Mouse (Mus musculus) large intestine, adult 2 months (tissue): ENCODE results near the gene 2210408I21Rik. TPM values are rescaled to one million over a fixed set of nuclear protein-coding genes. Genes with fewer than 3 reads are reported as not detected.
"Not testable (repeated sequence)": the region's sequence is repeated elsewhere in the genome, so short reads cannot be mapped to it uniquely, and the experiment has no call there.

ENCODE experiments used
- DNase-seq: peaks from one replicate; pipeline ENCODE4 v3.0.0-alpha.2; 2012; ENCODE audit warnings: low read depth, low spot score
- WGBS: fragments of 180-500 bp; shearing (Covaris S2); methylation state at CpG from one replicate; pipeline ENCODE4 v1.1.7; 2018; 5-methylcytosine and 5-hydroxymethylcytosine counted together
- polyA plus RNA-seq: library from polyadenylated mRNA; depleted of rRNA; stranded (reverse); fragments of >200 nt; gene quantifications from 2 replicates; pipeline ENCODE4 v1.2.3, GENCODE M21; 2012; rRNA removed

2210408I21Rik gene
- polyA plus RNA-seq, result 0.17 and 0.33 TPM in 2 replicates

GRCm38 (mm10) chr13:77134931-77135620, at the start of gene 2210408I21Rik, which contains the start of gene Slf1:
TSS of gene 2210408I21Rik (plus strand) at chr13:77135540.
TSS of gene Slf1 (minus strand) at chr13:77135473.
- WGBS, result under 1% methylated on average over 65 of the region's 65 CpGs
- DNase-seq, result peak; percentile 70

DNA sequence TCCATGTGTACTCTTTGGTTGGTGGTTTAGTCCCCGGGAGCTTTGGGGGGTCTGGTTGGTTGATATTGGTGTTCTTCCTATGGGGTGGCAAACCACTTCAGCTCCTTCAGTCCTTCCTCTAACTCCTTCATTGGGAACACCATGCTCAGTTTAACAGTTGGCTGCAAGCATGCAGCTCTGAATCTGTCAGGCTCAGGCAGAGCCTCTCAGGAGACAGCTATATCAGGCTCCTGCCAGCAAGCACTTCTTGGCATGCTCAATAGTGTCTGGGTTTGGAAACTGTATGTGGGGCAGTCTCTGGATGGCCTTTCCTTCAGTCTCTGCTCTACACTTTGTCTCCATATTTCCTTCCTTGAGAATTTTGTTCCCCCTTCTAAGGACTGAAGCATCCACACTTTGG, 42.5 kb upstream of the 2210408I21Rik start:
- not testable (repeated sequence) for DNase-seq
- 96% methylated on average over 1 of the region's 1 CpGs for WGBS

DNA sequence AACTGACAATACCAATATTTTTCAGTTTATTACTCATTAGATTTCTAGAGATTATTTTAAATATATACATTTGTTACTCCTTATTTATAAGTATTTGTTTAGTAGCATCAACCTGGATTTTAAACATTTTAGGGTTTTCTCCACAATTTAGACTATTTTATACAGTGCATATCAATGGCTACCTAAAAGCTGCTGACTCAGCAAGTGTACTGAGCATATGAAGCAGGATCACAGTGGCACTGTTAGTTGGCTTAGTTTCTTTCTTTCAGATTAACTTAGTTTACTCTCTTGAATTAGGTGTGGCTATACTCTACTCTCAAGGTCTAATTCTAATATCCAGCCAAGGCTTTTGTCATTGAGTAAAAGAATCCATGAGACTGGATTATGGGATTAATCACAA, 27.6 kb upstream of the 2210408I21Rik start:
- no peak for DNase-seq

GRCm38 (mm10) chr13:77118695-77119094, 16.6 kb upstream of the 2210408I21Rik start:
- 71% methylated on average over 4 of the region's 4 CpGs for WGBS
- DNase-seq, result no peak

- WGBS, result 95% methylated on average over 3 of the region's 3 CpGs
- DNase-seq, result no peak
These were observed 10.2 kb upstream of the 2210408I21Rik start for GRCm38 (mm10) chr13:77125159-77125558.

DNA sequence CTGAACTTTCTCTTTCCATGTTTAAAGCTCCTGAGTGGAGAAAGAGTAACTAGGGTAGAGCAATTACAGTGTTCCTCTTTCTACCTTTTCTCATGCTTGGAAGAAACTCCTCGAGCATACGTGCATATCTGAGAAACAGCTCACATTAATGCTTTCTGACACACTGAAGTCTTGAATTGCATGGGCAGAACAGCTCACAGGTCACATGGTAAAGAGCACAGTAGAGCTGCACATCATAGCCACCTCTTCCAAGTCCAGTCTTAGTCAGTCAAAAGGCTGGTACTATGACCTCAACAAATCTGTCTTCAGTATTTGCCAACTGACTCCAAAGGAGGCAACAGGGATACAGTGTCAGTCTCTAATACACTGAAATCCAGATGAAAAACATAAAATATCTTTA, 7.1 kb upstream of the 2210408I21Rik start:
- WGBS, result 69% methylated on average over 2 of the region's 2 CpGs
- no peak for DNase-seq

GRCm38 (mm10) chr13:77131132-77131531, 4.2 kb upstream of the 2210408I21Rik start:
- no peak for DNase-seq
- WGBS, result 64% methylated on average over 2 of the region's 2 CpGs

- 2% methylated on average over 11 of the region's 11 CpGs for WGBS
- no peak for DNase-seq
These were observed 261 bp downstream of the 2210408I21Rik start for GRCm38 (mm10) chr13:77135621-77135981.

DNA sequence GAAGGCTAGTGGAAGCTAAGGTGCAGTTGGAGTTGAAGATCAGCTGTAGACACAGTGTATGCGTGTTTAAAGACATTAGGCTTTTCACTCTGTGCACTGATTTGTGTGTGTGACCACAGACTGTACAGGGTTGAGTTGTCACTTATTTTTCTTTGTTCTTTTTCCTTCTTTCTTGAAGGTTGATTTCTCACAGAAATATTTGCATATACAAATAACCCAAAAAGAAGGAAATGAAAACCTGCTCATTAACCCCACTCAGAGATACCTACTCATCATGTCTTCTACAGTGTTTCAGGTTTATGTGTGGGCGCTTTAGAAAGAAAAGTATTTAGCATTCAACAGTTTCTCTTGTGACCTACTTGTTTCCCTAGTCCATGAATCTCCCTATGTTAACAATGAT, 5.5 kb downstream of the 2210408I21Rik start:
- WGBS, result 88% methylated on average over 2 of the region's 2 CpGs

GRCm38 (mm10) chr13:77177931-77178330, 42.6 kb downstream of the 2210408I21Rik start:
- DNase-seq, result no peak

More for the DNA sequence above, 5.5 kb downstream of the 2210408I21Rik start:
- DNase-seq, result no peak

- 90% methylated on average over 8 of the region's 8 CpGs for WGBS
- no peak for DNase-seq
These were observed 55.3 kb downstream of the 2210408I21Rik start for GRCm38 (mm10) chr13:77190606-77191005.

- no peak for DNase-seq
- WGBS, result 86% methylated on average over 2 of the region's 2 CpGs
These were observed 56.9 kb downstream of the 2210408I21Rik start for GRCm38 (mm10) chr13:77192201-77192600.

GRCm38 (mm10) chr13:77208764-77209418, 73.6 kb downstream of the 2210408I21Rik start:
- WGBS, result 82% methylated on average over 7 of the region's 7 CpGs

DNA sequence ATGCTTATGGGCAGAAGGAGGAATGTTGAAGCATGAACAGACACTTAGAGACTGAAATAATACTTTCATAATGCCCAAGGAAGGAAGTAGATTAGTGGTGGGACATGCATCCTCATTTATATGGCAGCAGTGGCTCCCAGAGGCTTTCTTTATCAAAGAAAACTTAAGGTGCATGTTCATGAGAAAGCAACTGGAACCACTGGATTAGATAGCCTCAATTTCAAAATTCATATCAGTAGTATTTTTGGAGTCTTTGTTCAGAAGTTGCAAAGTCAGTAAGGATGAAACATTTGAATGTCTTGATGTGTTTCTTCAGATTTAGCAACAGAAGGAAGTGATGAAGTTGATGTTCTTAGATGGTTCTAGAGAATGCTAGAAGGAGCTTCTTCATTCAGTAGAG, 77.9 kb downstream of the 2210408I21Rik start:
- DNase-seq, result no peak

More at GRCm38 (mm10) chr13:77208764-77209418, 73.6 kb downstream of the 2210408I21Rik start:
- DNase-seq, result no peak

GRCm38 (mm10) chr13:77215460-77215859, 80.1 kb downstream of the 2210408I21Rik start:
- DNase-seq, result no peak
- WGBS, result 76% methylated on average over 2 of the region's 2 CpGs

- no peak for DNase-seq
- 81% methylated on average over 4 of the region's 4 CpGs for WGBS
These were observed 82.4 kb downstream of the 2210408I21Rik start for GRCm38 (mm10) chr13:77217672-77218280.

DNA sequence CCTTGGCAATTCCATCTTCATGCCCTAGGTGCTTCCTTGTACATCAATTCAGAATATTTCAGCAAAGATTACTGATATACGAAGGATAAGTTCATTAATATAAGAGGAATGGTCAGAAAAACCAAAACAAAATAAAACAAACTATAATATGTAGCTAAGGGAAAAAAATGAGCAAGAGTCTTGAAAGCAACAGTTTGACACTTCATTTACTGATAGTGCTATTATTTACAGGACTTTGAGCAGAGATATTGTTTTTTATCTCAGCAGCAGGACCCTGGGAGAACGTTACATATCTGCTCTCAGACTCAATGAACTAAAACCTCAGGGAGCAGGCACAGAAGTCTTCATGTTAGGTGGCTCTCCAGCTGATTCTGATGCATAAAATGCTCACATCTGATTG, 85.7 kb downstream of the 2210408I21Rik start:
- DNase-seq, result no peak
- 74% methylated on average over 2 of the region's 2 CpGs for WGBS

DNA sequence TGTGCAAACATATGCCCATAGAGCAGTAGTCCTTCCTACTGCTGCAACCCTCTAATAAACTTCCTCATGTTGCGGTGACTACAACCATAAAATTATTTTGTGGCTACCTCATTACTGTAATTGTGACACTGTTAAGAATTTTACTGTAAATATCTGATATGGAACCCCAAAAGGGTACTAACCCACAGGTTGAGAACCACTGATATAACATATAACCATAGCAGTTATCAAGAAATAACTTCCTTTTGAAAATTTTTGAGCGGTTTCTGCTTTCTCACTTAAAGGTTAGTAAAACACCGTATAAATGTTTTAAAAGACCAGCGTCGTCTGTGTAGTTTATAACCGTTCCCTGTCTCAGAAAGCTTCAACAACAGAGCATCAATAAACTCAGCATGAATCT, 121.2 kb downstream of the 2210408I21Rik start:
- no peak for DNase-seq
- WGBS, result 77% methylated on average over 6 of the region's 6 CpGs

GRCm38 (mm10) chr13:77262715-77263338, 127.5 kb downstream of the 2210408I21Rik start:
- WGBS, result 57% methylated on average over 3 of the region's 3 CpGs

GRCm38 (mm10) chr13:77263400-77264179, 128.2 kb downstream of the 2210408I21Rik start:
- WGBS, result 60% methylated on average over 7 of the region's 7 CpGs
- no peak for DNase-seq

More at GRCm38 (mm10) chr13:77262715-77263338, 127.5 kb downstream of the 2210408I21Rik start:
- DNase-seq, result no peak
